In the genomic region with DNA sequence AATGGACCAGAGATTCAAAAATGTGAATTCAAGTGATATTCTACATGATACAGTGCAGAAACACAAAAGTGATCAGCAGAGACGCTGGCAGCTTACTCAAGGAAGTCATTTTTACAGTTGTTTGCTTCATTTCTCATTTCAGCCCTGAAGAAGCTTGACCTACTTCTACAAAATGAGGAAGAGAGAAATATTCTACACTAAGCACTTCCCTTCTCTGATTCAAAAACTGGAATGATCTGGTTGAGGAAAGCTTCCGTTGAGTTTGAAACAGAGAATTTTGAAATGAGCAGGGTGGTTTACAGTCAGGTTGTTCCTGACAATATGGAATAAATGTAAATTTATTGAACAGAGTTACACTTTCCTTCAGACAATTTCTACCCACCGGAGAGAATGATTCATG, we compare ENCODE assay signal across 16 mouse cellular contexts.
"Had no signal": no experiment of that assay in that cellular context is flagged by ENCODE, and none has a peak within 500 bp of the region (broad histone marks: within the 10 kb centered on the region; RNA-seq: fewer than 3 reads in every experiment).

No protein-coding gene starts in this region.

- H3K4me2 ChIP-seq: kidney, embryonic 15.5 days; limb, embryonic 13.5 days; lung, embryonic 14.5 days; midbrain, embryonic 11.5 days had no signal

- H3K27me3 ChIP-seq: kidney, embryonic 15.5 days; limb, embryonic 13.5 days had no signal

- ATAC-seq: liver, postnatal 0 days; lung, postnatal 0 days had no signal

- H3K4me1 ChIP-seq: kidney, embryonic 15.5 days; limb, embryonic 10.5 days had no signal

- H3K9me3 ChIP-seq: kidney, embryonic 15.5 days; limb, embryonic 10.5 days; limb, embryonic 13.5 days had no signal

- H3K4me3 ChIP-seq: kidney, embryonic 15.5 days; limb, embryonic 10.5 days; limb, embryonic 13.5 days had no signal

- H3K36me3 ChIP-seq: kidney, embryonic 15.5 days; limb, embryonic 10.5 days; limb, embryonic 13.5 days had no signal

- H3K9ac ChIP-seq: kidney, embryonic 15.5 days; limb, embryonic 13.5 days; liver, embryonic 14.5 days; liver, postnatal 0 days; lung, embryonic 14.5 days had no signal

- DNase-seq: kidney, adult 8-10 months; kidney, postnatal 10 days; kidney, postnatal 36 days; liver; liver, postnatal 0 days; lung, embryonic 14.5 days; midbrain, embryonic 14.5 days; thymus, adult 18-20 months; thymus, postnatal 36 days had no signal

- H3K27ac ChIP-seq: kidney, embryonic 15.5 days; limb, embryonic 10.5 days; limb, embryonic 13.5 days; liver, embryonic 14.5 days; macrophage had no signal
